In genomic region chr15:85840983-85841382, GRCm38 (mm10) we compare ENCODE assay signal across 9 mouse cellular contexts. TPM values are rescaled to one million over a fixed set of nuclear protein-coding genes. Genes with fewer than 3 reads are reported as not detected.
DNase-seq lines count a peak whose midpoint lies in the region; ATAC-seq and TF ChIP-seq lines count a peak whose summit lies in the region.
"Had no signal": no experiment of that assay in that cellular context is flagged by ENCODE, and none has a peak within 500 bp of the region (broad histone marks: within the 10 kb centered on the region; RNA-seq: fewer than 3 reads in every experiment).

No protein-coding gene starts in this region.

- no peak for TF ChIP-seq POLR2A in small intestine, adult 2 months (IDR thresholded peaks at IDR 0.05; ENCODE audit: low read depth, low read length)

- H3K36me3 ChIP-seq in forebrain, postnatal 0 days (ENCODE audit: insufficient read depth), result no peaks in the 10 kb centered on the region
- no peaks in the 10 kb centered on the region for H3K36me3 ChIP-seq in forebrain, embryonic 15.5 days
- no peaks in the 10 kb centered on the region for H3K36me3 ChIP-seq in lung, embryonic 14.5 days (ENCODE audit: insufficient read depth)
- H3K36me3 ChIP-seq in small intestine, adult 2 months (ENCODE audit: control insufficient read depth, insufficient read depth, low read length), result peaks cover 15% of the 10 kb centered on the region
- H3K36me3 ChIP-seq: midbrain, embryonic 12.5 days had no signal

- no peak for ATAC-seq in forebrain, postnatal 0 days
- ATAC-seq in forebrain, embryonic 15.5 days (replicated peaks), result no peak
- no peak for ATAC-seq in lung, embryonic 14.5 days (ENCODE audit: insufficient read depth)

- H3K4me1 ChIP-seq in forebrain, postnatal 0 days (ENCODE audit: insufficient read depth), result no peaks in the 10 kb centered on the region
- H3K4me1 ChIP-seq in forebrain, embryonic 15.5 days, result no peaks in the 10 kb centered on the region
- no peaks in the 10 kb centered on the region for H3K4me1 ChIP-seq in lung, embryonic 14.5 days (ENCODE audit: insufficient read depth)
- no peaks in the 10 kb centered on the region; the same call in 1 of the 2 replicates for H3K4me1 ChIP-seq in small intestine, adult 2 months (ENCODE audit: control insufficient read depth, insufficient read depth, insufficient read length, low read length)
- H3K4me1 ChIP-seq: midbrain, embryonic 12.5 days had no signal

- 40% methylated on average over 6 of the region's 6 CpGs for WGBS in forebrain, postnatal 0 days
- WGBS in forebrain, embryonic 15.5 days, result 38% methylated on average over 6 of the region's 6 CpGs
- 28% methylated on average over 6 of the region's 6 CpGs for whole genome bisulfite sequencing in lung, embryonic 14.5 days
- WGBS in small intestine, adult 2 months, result 55% methylated on average over 6 of the region's 6 CpGs

- peak; percentile 16 for DNase-seq in forebrain, postnatal 0 days
- no peak for DNase-seq in lung, embryonic 14.5 days
- no peak for DNase-seq in lung, postnatal 25 days (ENCODE audit: low spot score)
- peak; percentile 7 for DNase-seq in embryo, embryonic 11.5 days (ENCODE audit: low read depth, low spot score)
- no peak for DNase-seq in urinary bladder, postnatal 4 days (ENCODE audit: low spot score in 2 of 2)
- DNase-seq in layer of hippocampus, postnatal 14 days (ENCODE audit: low spot score in 2 of 2), result no peak

- peak; percentile 64 for TF ChIP-seq CTCF in forebrain, postnatal 0 days (IDR thresholded peaks at IDR 0.05; ENCODE audit: low read depth)
- peak; percentile 63 for TF ChIP-seq CTCF in lung, embryonic 14.5 days (IDR thresholded peaks at IDR 0.05; ENCODE audit: low read depth)
- peak; percentile 75; the same call in 1 of the 2 replicates for TF ChIP-seq CTCF in small intestine, adult 2 months (IDR thresholded peaks at IDR 0.05; ENCODE audit: extremely low read depth, insufficient read length, insufficient replicate concordance, low read depth, low read length)

- no peak overlapping the region for H3K4me2 ChIP-seq in forebrain, postnatal 0 days (ENCODE audit: low read depth)
- H3K4me2 ChIP-seq in forebrain, embryonic 15.5 days (replicated peaks), result no peak overlapping the region
- H3K4me2 ChIP-seq in lung, embryonic 14.5 days, result no peak overlapping the region
- H3K4me2 ChIP-seq: midbrain, embryonic 12.5 days had no signal

- no peak overlapping the region for H3K9ac ChIP-seq in forebrain, postnatal 0 days
- H3K9ac ChIP-seq in forebrain, embryonic 15.5 days (replicated peaks), result no peak overlapping the region
- no peak overlapping the region for H3K9ac ChIP-seq in lung, embryonic 14.5 days
- H3K9ac ChIP-seq: midbrain, embryonic 12.5 days had no signal

- no peaks in the 10 kb centered on the region for H3K27me3 ChIP-seq in forebrain, postnatal 0 days (ENCODE audit: insufficient read depth, low read length)
- H3K27me3 ChIP-seq in forebrain, embryonic 15.5 days, result no peaks in the 10 kb centered on the region
- no peaks in the 10 kb centered on the region for H3K27me3 ChIP-seq in lung, embryonic 14.5 days (ENCODE audit: insufficient read depth, low read length)
- H3K27me3 ChIP-seq in small intestine, adult 2 months (ENCODE audit: control insufficient read depth, insufficient read depth, low read length), result no peaks in the 10 kb centered on the region
- H3K27me3 ChIP-seq: midbrain, embryonic 12.5 days had no signal

- no peak overlapping the region for H3K4me3 ChIP-seq in forebrain, postnatal 0 days (ENCODE audit: low read depth, low read length)
- H3K4me3 ChIP-seq in forebrain, embryonic 15.5 days, result no peak overlapping the region
- H3K4me3 ChIP-seq in lung, embryonic 14.5 days (ENCODE audit: low read depth, low read length), result no peak overlapping the region
- no peak overlapping the region for H3K4me3 ChIP-seq in small intestine, adult 2 months (ENCODE audit: low read depth, low read length)
- H3K4me3 ChIP-seq: midbrain, embryonic 12.5 days had no signal

- H3K9me3 ChIP-seq in forebrain, postnatal 0 days (ENCODE audit: low read length), result no peaks in the 10 kb centered on the region
- H3K9me3 ChIP-seq in forebrain, embryonic 15.5 days, result no peaks in the 10 kb centered on the region
- no peaks in the 10 kb centered on the region for H3K9me3 ChIP-seq in lung, embryonic 14.5 days (ENCODE audit: low read depth, low read length)
- H3K9me3 ChIP-seq: midbrain, embryonic 12.5 days had no signal

- no peak overlapping the region for H3K27ac ChIP-seq in forebrain, postnatal 0 days (ENCODE audit: low read depth, low read length)
- H3K27ac ChIP-seq in forebrain, embryonic 15.5 days (replicated peaks), result no peak overlapping the region
- no peak overlapping the region for H3K27ac ChIP-seq in lung, embryonic 14.5 days (ENCODE audit: low read depth)
- no peak overlapping the region for H3K27ac ChIP-seq in small intestine, adult 2 months (ENCODE audit: insufficient read depth, low read depth, low read length)
- H3K27ac ChIP-seq: midbrain, embryonic 12.5 days had no signal

RNA-seq across cellular contexts. Expression of gene Ttc38, which starts 8.9 kb away (rescaled TPM):
- 5.1 and 5.2 TPM in 2 replicates for total RNA-seq in forebrain, postnatal 0 days (2014; rRNA removed)
- polyA plus RNA-seq in forebrain, postnatal 0 days (2015; fragmentation: Nextera tagmentation; extraction: Ambion mirVana), result 2.5 and 3.3 TPM in 2 replicates
- 2.9 and 3.6 TPM in 2 replicates for polyA plus RNA-seq in forebrain, embryonic 15.5 days (2015; fragmentation: Nextera tagmentation; extraction: Ambion mirVana)
- 3.4 and 4.1 TPM in 2 replicates for polyA plus RNA-seq in lung, embryonic 14.5 days (2014; fragmentation: Nextera tagmentation; extraction: Ambion mirVana)
- 4.4 and 8.1 TPM in 2 replicates for polyA plus RNA-seq in small intestine, adult 2 months (2012; rRNA removed)
- 1 to 10 TPM; 4.7 to 7.1 TPM for total RNA-seq in layer of hippocampus, postnatal 14 days (2021)

RNA-seq across cellular contexts. Expression of gene Gtse1, which starts 18.6 kb away (rescaled TPM):
- total RNA-seq in forebrain, postnatal 0 days (2014; rRNA removed), result 2.2 and 4.3 TPM in 2 replicates
- polyA plus RNA-seq in forebrain, postnatal 0 days (2015; fragmentation: Nextera tagmentation; extraction: Ambion mirVana), result 3.2 and 3.7 TPM in 2 replicates
- 14.6 and 15.7 TPM in 2 replicates for polyA plus RNA-seq in forebrain, embryonic 15.5 days (2015; fragmentation: Nextera tagmentation; extraction: Ambion mirVana)
- 35.4 and 36.2 TPM in 2 replicates for polyA plus RNA-seq in lung, embryonic 14.5 days (2014; fragmentation: Nextera tagmentation; extraction: Ambion mirVana)
- polyA plus RNA-seq in small intestine, adult 2 months (2012; rRNA removed), result 3.6 and 7.1 TPM in 2 replicates
- 1 to 10 TPM; 1.2 to 1.3 TPM for total RNA-seq in layer of hippocampus, postnatal 14 days (2021)

RNA-seq across cellular contexts. Expression of gene Pkdrej, which starts 19.4 kb away (rescaled TPM):
- 0.14 and 0.23 TPM in 2 replicates for total RNA-seq in forebrain, postnatal 0 days (2014; rRNA removed)
- 0.05 and 0.12 TPM in 2 replicates for polyA plus RNA-seq in forebrain, postnatal 0 days (2015; fragmentation: Nextera tagmentation; extraction: Ambion mirVana)
- polyA plus RNA-seq in forebrain, embryonic 15.5 days (2015; fragmentation: Nextera tagmentation; extraction: Ambion mirVana), result 0.04 and 0.06 TPM in 2 replicates
- polyA plus RNA-seq in lung, embryonic 14.5 days (2014; fragmentation: Nextera tagmentation; extraction: Ambion mirVana), result 0.20 and 0.24 TPM in 2 replicates
- 0.05 and 0.09 TPM in 2 replicates for polyA plus RNA-seq in small intestine, adult 2 months (2012; rRNA removed)
- total RNA-seq in layer of hippocampus, postnatal 14 days (2021), result under 1 TPM; 0.35 to 0.52 TPM

RNA-seq across cellular contexts. Expression of gene Cdpf1, which starts 29.5 kb away (rescaled TPM):
- 14.8 and 18.8 TPM in 2 replicates for total RNA-seq in forebrain, postnatal 0 days (2014; rRNA removed)
- 28.4 and 33.1 TPM in 2 replicates for polyA plus RNA-seq in forebrain, postnatal 0 days (2015; fragmentation: Nextera tagmentation; extraction: Ambion mirVana)
- polyA plus RNA-seq in forebrain, embryonic 15.5 days (2015; fragmentation: Nextera tagmentation; extraction: Ambion mirVana), result 22.8 and 24.3 TPM in 2 replicates
- 26.8 and 31.2 TPM in 2 replicates for polyA plus RNA-seq in lung, embryonic 14.5 days (2014; fragmentation: Nextera tagmentation; extraction: Ambion mirVana)
- polyA plus RNA-seq in small intestine, adult 2 months (2012; rRNA removed), result 21.4 and 27.4 TPM in 2 replicates
- 10 to 100 TPM; 24.2 to 24.7 TPM for total RNA-seq in layer of hippocampus, postnatal 14 days (2021)

RNA-seq across cellular contexts. Expression of gene Trmu, which starts 38.1 kb away (rescaled TPM):
- total RNA-seq in forebrain, postnatal 0 days (2014; rRNA removed), result 32.3 and 38.9 TPM in 2 replicates
- polyA plus RNA-seq in forebrain, postnatal 0 days (2015; fragmentation: Nextera tagmentation; extraction: Ambion mirVana), result 29.0 and 31.4 TPM in 2 replicates
- 51.6 and 54.0 TPM in 2 replicates for polyA plus RNA-seq in forebrain, embryonic 15.5 days (2015; fragmentation: Nextera tagmentation; extraction: Ambion mirVana)
- polyA plus RNA-seq in lung, embryonic 14.5 days (2014; fragmentation: Nextera tagmentation; extraction: Ambion mirVana), result 30.2 and 36.9 TPM in 2 replicates
- 10.1 and 16.0 TPM in 2 replicates for polyA plus RNA-seq in small intestine, adult 2 months (2012; rRNA removed)
- total RNA-seq in layer of hippocampus, postnatal 14 days (2021), result 10 to 100 TPM; 36.2 to 41.7 TPM

Comparison
In these comparisons a context has a peak if more than half of its experiments do, and no peak if none do; other contexts are left out.
1. DNase-seq: peak in forebrain, postnatal 0 days (single experiment) and embryo, embryonic 11.5 days (single experiment); none in lung, embryonic 14.5 days (single experiment), lung, postnatal 25 days (single experiment), urinary bladder, postnatal 4 days (0 of 2) and layer of hippocampus, postnatal 14 days (0 of 2).
2. Peak in every context shown above with its lines, with median percentiles within 50 percentile points of each other: CTCF ChIP-seq.